ENCODE assay signal across 28 mouse cellular contexts in the genomic region with DNA sequence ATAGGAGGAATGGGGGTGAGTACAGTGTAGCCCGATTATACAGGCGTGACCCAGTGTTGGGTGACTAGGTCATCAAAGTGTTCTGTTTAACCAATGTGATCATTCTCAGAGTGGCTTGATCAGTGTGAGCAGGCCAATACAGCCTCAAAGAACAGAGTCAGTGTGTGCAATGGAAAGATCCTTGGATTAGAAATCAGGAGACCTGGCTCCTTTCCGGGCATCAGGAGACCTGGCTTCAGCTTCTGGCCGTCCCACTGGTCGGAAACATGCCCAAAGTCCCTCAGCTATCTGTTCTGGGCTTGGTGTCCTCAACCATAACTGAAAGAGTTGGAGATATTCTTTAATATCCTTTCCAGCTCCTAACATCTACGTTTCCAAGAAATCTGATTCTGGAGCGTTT. TPM values are rescaled to one million over a fixed set of nuclear protein-coding genes. Genes with fewer than 3 reads are reported as not detected.
DNase-seq lines count a peak whose midpoint lies in the region; ATAC-seq and TF ChIP-seq lines count a peak whose summit lies in the region.
"Had no signal": no experiment of that assay in that cellular context is flagged by ENCODE, and none has a peak within 500 bp of the region (broad histone marks: within the 10 kb centered on the region; RNA-seq: fewer than 3 reads in every experiment).

No protein-coding gene starts in this region.

- peak overlapping the region; percentile 65 for H3K4me3 ChIP-seq in kidney, adult 2 months (ENCODE audit: insufficient read depth, low read depth, low read length)
- H3K4me3 ChIP-seq in kidney, embryonic 15.5 days (replicated peaks): no peak overlapping the region
- no peak overlapping the region for H3K4me3 ChIP-seq in forebrain, postnatal 0 days (ENCODE audit: low read depth, low read length)
- H3K4me3 ChIP-seq: forebrain, embryonic 10.5 days; forebrain, embryonic 13.5 days; gastrocnemius, adult 2 months; heart, embryonic 15.5 days; hindbrain, embryonic 10.5 days; hindbrain, embryonic 13.5 days had no signal

- no peaks in the 10 kb centered on the region for H3K36me3 ChIP-seq in kidney, adult 2 months (ENCODE audit: control insufficient read depth, insufficient read depth, low read length)
- H3K36me3 ChIP-seq in kidney, embryonic 15.5 days: no peaks in the 10 kb centered on the region
- H3K36me3 ChIP-seq in forebrain, postnatal 0 days (ENCODE audit: insufficient read depth): no peaks in the 10 kb centered on the region
- H3K36me3 ChIP-seq: forebrain, embryonic 10.5 days; G1E; heart, embryonic 15.5 days; hindbrain, embryonic 10.5 days; hindbrain, embryonic 13.5 days had no signal

- peak; percentile 52 for DNase-seq in kidney, adult 2 months
- DNase-seq in kidney, postnatal 25 days: peak; percentile 23 to 44
- no peak for DNase-seq in kidney, postnatal 4 days
- DNase-seq in skeletal muscle tissue, adult 2 months (ENCODE audit: low read depth, low spot score): peak; percentile 4
- DNase-seq in forebrain, postnatal 0 days: no peak
- DNase-seq: adrenal gland, postnatal 10 days; adrenal gland, postnatal 36 days; B cell, adult 2 months; cerebellum, adult 18-20 months; cerebellum, adult 9-10 months; cerebellum, postnatal 14 days; gastrocnemius, adult 2 months; gastrocnemius, postnatal 14 days; heart, adult 11 months; heart, postnatal 10 days; heart, postnatal 36 days had no signal

- no peak overlapping the region for H3K9ac ChIP-seq in kidney, embryonic 15.5 days
- H3K9ac ChIP-seq in forebrain, postnatal 0 days: no peak overlapping the region
- H3K9ac ChIP-seq: forebrain, embryonic 13.5 days; heart, embryonic 15.5 days; hindbrain, embryonic 13.5 days had no signal

- H3K27ac ChIP-seq in kidney, adult 2 months (ENCODE audit: insufficient read depth, low read depth, low read length): peak overlapping the region; percentile 80
- H3K27ac ChIP-seq in kidney, embryonic 15.5 days: no peak overlapping the region
- no peak overlapping the region for H3K27ac ChIP-seq in forebrain, postnatal 0 days (ENCODE audit: low read depth, low read length)
- H3K27ac ChIP-seq: forebrain, embryonic 10.5 days; forebrain, embryonic 13.5 days; gastrocnemius, adult 2 months; heart, embryonic 15.5 days; hindbrain, embryonic 10.5 days; hindbrain, embryonic 13.5 days had no signal

- H3K9me3 ChIP-seq in kidney, embryonic 15.5 days (replicated peaks): no peaks in the 10 kb centered on the region
- no peaks in the 10 kb centered on the region for H3K9me3 ChIP-seq in forebrain, postnatal 0 days (ENCODE audit: low read length)
- H3K9me3 ChIP-seq: forebrain, embryonic 10.5 days; forebrain, embryonic 13.5 days; G1E; heart, embryonic 15.5 days; hindbrain, embryonic 10.5 days; hindbrain, embryonic 13.5 days had no signal

- H3K27me3 ChIP-seq in kidney, adult 2 months (replicated peaks; ENCODE audit: control insufficient read depth, insufficient read depth, low read length): no peaks in the 10 kb centered on the region
- H3K27me3 ChIP-seq in kidney, embryonic 15.5 days: no peaks in the 10 kb centered on the region
- no peaks in the 10 kb centered on the region for H3K27me3 ChIP-seq in forebrain, postnatal 0 days (ENCODE audit: insufficient read depth, low read length)
- H3K27me3 ChIP-seq: CH12.LX; forebrain, embryonic 13.5 days; heart, embryonic 15.5 days; hindbrain, embryonic 13.5 days; Patski had no signal

- no peak overlapping the region for H3K4me2 ChIP-seq in kidney, embryonic 15.5 days
- H3K4me2 ChIP-seq in forebrain, postnatal 0 days (ENCODE audit: low read depth): no peak overlapping the region
- H3K4me2 ChIP-seq: forebrain, embryonic 13.5 days; heart, embryonic 11.5 days; heart, embryonic 15.5 days; hindbrain, embryonic 13.5 days had no signal

- peaks cover 6% of the 10 kb centered on the region; the same call in 1 of the 2 replicates for H3K4me1 ChIP-seq in kidney, adult 2 months (ENCODE audit: control insufficient read depth, insufficient read depth, low read length)
- H3K4me1 ChIP-seq in kidney, embryonic 15.5 days: peaks cover 19% of the 10 kb centered on the region
- no peaks in the 10 kb centered on the region for H3K4me1 ChIP-seq in forebrain, postnatal 0 days (ENCODE audit: insufficient read depth)
- H3K4me1 ChIP-seq: forebrain, embryonic 10.5 days; forebrain, embryonic 13.5 days; heart, embryonic 15.5 days; hindbrain, embryonic 10.5 days; hindbrain, embryonic 13.5 days had no signal

- TF ChIP-seq CTCF in kidney, adult 2 months (conservative IDR thresholded peaks at IDR 0.05; ENCODE audit: insufficient read depth, insufficient read length, low read depth, low read length): no peak
- no peak for TF ChIP-seq CTCF in forebrain, postnatal 0 days (IDR thresholded peaks at IDR 0.05; ENCODE audit: low read depth)

- WGBS in kidney, adult 2 months: 61% methylated on average over 7 of the region's 7 CpGs
- 89% methylated on average over 7 of the region's 7 CpGs for WGBS in kidney, embryonic 15.5 days
- 92% methylated on average over 7 of the region's 7 CpGs for WGBS in forebrain, postnatal 0 days

- ATAC-seq in kidney, embryonic 15.5 days (replicated peaks; ENCODE audit: low FRiP score): no peak
- no peak for ATAC-seq in forebrain, postnatal 0 days
- ATAC-seq: forebrain, embryonic 13.5 days; forebrain, embryonic 16.5 days; hindbrain, embryonic 16.5 days; Patski had no signal

- no peak for TF ChIP-seq POLR2A in kidney, adult 2 months (IDR thresholded peaks at IDR 0.05; ENCODE audit: low read depth, low read length)

RNA-seq across cellular contexts. Expression of a gene that starts 27.5 kb away (rescaled TPM):
- polyA plus RNA-seq in kidney, adult 2 months (2012; rRNA removed): 4.0 and 6.6 TPM in 2 replicates
- 11.1 and 11.9 TPM in 2 replicates for polyA plus RNA-seq in kidney, embryonic 15.5 days (2015; fragmentation: Nextera tagmentation; extraction: Ambion mirVana)
- 8.8 and 17.8 TPM in 2 replicates for total RNA-seq in forebrain, postnatal 0 days (2014; rRNA removed)
- 9.1 TPM in 2 replicates for polyA plus RNA-seq in forebrain, postnatal 0 days (2015; fragmentation: Nextera tagmentation; extraction: Ambion mirVana)

RNA-seq across cellular contexts. Expression of a gene that starts 27.8 kb away (rescaled TPM):
- polyA plus RNA-seq in kidney, adult 2 months (2012; rRNA removed): 102 and 120 TPM in 2 replicates
- polyA plus RNA-seq in kidney, embryonic 15.5 days (2015; fragmentation: Nextera tagmentation; extraction: Ambion mirVana): 93.5 and 93.9 TPM in 2 replicates
- total RNA-seq in forebrain, postnatal 0 days (2014; rRNA removed): 17.5 and 51.6 TPM in 2 replicates
- polyA plus RNA-seq in forebrain, postnatal 0 days (2015; fragmentation: Nextera tagmentation; extraction: Ambion mirVana): 10.0 and 14.9 TPM in 2 replicates

Comparison
In these comparisons a context has a peak if more than half of its experiments do, and no peak if none do; other contexts are left out.
1. DNase-seq: peak in kidney, adult 2 months (single experiment), kidney, postnatal 25 days (2 of 2) and skeletal muscle tissue, adult 2 months (single experiment); none in kidney, postnatal 4 days (0 of 2) and forebrain, postnatal 0 days (single experiment).